Mouse (Mus musculus) CH12.LX (cell line): ENCODE measurements around the gene Teddm1b.

ENCODE experiments used
- BHLHE40 ChIP-seq: IDR thresholded peaks from 2 replicates; pipeline ENCODE4 v1.6.1; 2011; ENCODE audit warnings: mild to moderate bottlenecking, low read depth, low read length, improper control_type of control experiment
- CTCF ChIP-seq, 2 experiments: IDR thresholded peaks in 1 of 2; conservative IDR thresholded peaks in 1 of 2; 2 replicates each; pipeline ENCODE4 v1.5.1; 2011 to 2012; ENCODE audit warnings: low read depth in 2 of 2, low read length in 2 of 2, improper control_type of control experiment in 1 of 2, inconsistent platforms in 1 of 2, mild to moderate bottlenecking in 1 of 2, moderate library complexity in 1 of 2
- EP300 ChIP-seq: IDR thresholded peaks from 2 replicates; pipeline ENCODE4 v1.6.1; 2011; ENCODE audit warnings: low read length, improper control_type of control experiment
- JUN ChIP-seq: IDR thresholded peaks from 2 replicates; pipeline ENCODE4 v1.6.1; 2011; ENCODE audit warnings: low read depth, mild to moderate bottlenecking, low read length, improper control_type of control experiment, moderate library complexity; ENCODE audit not compliant: insufficient read depth
- MAX ChIP-seq: IDR thresholded peaks from 2 replicates; pipeline ENCODE4 v1.6.1; 2011; ENCODE audit warnings: low read length, improper control_type of control experiment
- MEF2A ChIP-seq: IDR thresholded peaks from 2 replicates; pipeline ENCODE4 v1.6.1; 2014; ENCODE audit warnings: low read depth, mild to moderate bottlenecking, inconsistent platforms, low read length, improper control_type of control experiment, borderline replicate concordance
- NRF1 ChIP-seq: IDR thresholded peaks from 2 replicates; pipeline ENCODE4 v1.6.1; 2014; ENCODE audit warnings: low read depth, mild to moderate bottlenecking, inconsistent platforms, low read length, improper control_type of control experiment, moderate library complexity
- POLR2A ChIP-seq: IDR thresholded peaks from 2 replicates; pipeline ENCODE4 v1.6.1; 2011; ENCODE audit warnings: low read depth, mild to moderate bottlenecking, improper control_type of control experiment, low read length
- TBP ChIP-seq: conservative IDR thresholded peaks from 2 replicates; pipeline ENCODE4 v1.6.1; 2011; ENCODE audit warnings: low read depth, low read length, improper control_type of control experiment
- USF1 ChIP-seq: IDR thresholded peaks from 2 replicates; pipeline ENCODE4 v1.6.1; 2014; ENCODE audit warnings: low read depth, mild to moderate bottlenecking, inconsistent platforms, low read length, improper control_type of control experiment
- ZKSCAN1 ChIP-seq: IDR thresholded peaks from 2 replicates; pipeline ENCODE4 v1.6.1; 2012; ENCODE audit warnings: low read depth, inconsistent platforms, low read length, improper control_type of control experiment, borderline replicate concordance
- ZNF384 ChIP-seq: IDR thresholded peaks from 2 replicates; pipeline ENCODE4 v1.6.1; 2012; ENCODE audit warnings: low read depth, low read length, improper control_type of control experiment, inconsistent platforms

DNA sequence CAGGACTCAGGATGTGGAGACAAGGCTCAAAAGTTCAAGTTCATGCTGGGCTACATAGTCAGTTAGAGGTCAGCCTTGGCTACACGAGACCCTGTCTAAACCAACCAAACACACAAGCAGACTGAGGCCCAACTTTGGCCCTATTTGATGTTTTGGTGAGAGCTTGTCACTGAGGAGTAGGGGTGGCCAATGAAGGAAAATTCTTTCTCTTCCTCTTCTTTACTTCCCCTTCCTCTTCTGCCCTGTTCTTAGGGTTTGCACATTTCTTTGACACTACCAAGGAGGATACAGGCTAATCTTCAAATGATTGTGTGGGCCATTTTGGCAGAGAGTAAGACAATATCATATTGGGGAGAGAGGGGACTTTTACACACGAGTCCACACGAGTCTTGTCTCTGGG, 39.7 kb downstream of the Teddm1b start:
- TF ChIP-seq ZKSCAN1: no peak
- no peak for TF ChIP-seq CTCF (conservative IDR thresholded peaks at IDR 0.05 in 1 of 2, IDR thresholded peaks at IDR 0.05 in 1 of 2; ENCODE audit: low read depth in 2 of 2, low read length in 2 of 2)
- TF ChIP-seq POLR2A: no peak
- no peak for TF ChIP-seq MAX
- TF ChIP-seq BHLHE40: no peak
- TF ChIP-seq NRF1: no peak
- TF ChIP-seq EP300: no peak
- TF ChIP-seq JUN: no peak
- TF ChIP-seq MEF2A: no peak
- no peak for TF ChIP-seq ZNF384
- TF ChIP-seq TBP: no peak
- TF ChIP-seq USF1: no peak
